Mouse (Mus musculus) lung, postnatal 0 days (tissue): Measurements from ENCODE around the gene Gm9639.

ENCODE experiments used
- CTCF ChIP-seq: IDR thresholded peaks from 2 replicates; pipeline ENCODE4 v1.5.1; 2016; ENCODE audit warnings: antibody characterized with exemption, mild to moderate bottlenecking
- EP300 ChIP-seq: IDR thresholded peaks from 2 replicates; pipeline ENCODE4 v1.6.1; 2016; ENCODE audit warnings: antibody characterized with exemption, mild to moderate bottlenecking, control low read depth

DNA sequence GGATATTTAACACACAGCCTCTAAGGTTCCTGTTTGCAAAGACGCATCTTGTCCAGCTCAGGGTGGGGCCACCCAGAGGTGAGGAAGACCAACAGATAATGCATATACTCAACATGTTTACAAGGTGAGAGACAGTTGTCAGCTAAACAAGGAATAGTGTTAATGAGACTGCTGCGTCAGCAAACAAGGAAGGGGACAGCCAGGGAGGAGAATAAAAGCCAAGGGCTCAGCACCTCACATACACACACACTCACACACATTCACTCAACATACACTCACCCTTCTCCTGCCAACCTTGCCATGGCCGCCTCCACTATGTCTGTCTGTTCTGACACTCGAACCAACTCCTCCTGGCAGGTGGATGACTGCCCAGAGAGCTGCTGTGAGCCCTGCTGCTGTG, 19.5 kb upstream of the Gm9639 start, which contains the start of gene Gm2696:
- no peak for TF ChIP-seq EP300
- TF ChIP-seq CTCF = no peak
